Mouse (Mus musculus) duodenum, adult 2 months (tissue): ENCODE data around the gene Hsf3. TPM values are rescaled to one million over a fixed set of nuclear protein-coding genes. Genes with fewer than 3 reads are reported as not detected.

Source experiments
- polyA plus RNA-seq: library from polyadenylated mRNA; depleted of rRNA; stranded (reverse); fragments of >200 nt; gene quantifications from 2 replicates; pipeline ENCODE4 v1.2.3, GENCODE M21; 2012; ENCODE audit warnings: low replicate concordance; rRNA removed

Hsf3 gene
- not detected in 2 replicates for polyA plus RNA-seq

DNA sequence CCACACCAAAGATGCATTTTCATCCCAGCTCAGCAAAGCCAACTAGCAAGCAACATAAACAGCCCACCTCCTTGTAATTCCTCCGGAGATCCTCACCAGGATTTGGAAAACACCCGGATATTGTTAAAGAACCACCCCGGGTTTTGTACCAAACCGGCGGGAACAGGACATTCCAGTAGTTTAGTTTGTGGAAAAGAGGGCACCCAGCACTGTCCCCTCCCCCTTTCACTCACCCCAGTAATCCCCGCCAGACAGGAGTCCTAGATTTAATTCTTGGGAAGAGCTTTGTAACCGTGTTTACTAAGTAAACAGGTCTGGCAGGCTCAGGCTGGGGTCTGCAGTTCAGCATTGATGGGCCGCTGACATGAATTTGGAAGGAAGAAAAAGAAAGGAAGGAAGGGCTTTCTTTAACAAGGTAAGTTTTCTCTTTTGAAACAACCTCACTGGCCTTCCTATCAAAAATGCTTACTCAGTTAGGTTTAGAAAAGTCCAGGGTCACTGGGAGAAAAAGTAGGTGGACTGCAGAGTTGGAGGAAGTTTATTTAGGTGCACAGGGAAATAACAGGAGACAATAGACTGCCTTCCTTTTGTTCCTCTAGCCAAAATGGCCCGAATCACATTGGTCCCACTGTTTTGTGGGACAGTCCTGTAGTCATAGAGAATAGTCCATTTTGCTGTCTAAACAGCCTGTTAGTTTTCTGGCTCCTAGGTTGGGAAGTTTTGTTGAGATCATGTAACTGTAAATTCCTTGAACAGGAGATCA, at the start of gene Hsf3:
Gene Hsf3, minus strand, starts transcription at position 94 of the 763 bp plus-strand sequence.

DNA sequence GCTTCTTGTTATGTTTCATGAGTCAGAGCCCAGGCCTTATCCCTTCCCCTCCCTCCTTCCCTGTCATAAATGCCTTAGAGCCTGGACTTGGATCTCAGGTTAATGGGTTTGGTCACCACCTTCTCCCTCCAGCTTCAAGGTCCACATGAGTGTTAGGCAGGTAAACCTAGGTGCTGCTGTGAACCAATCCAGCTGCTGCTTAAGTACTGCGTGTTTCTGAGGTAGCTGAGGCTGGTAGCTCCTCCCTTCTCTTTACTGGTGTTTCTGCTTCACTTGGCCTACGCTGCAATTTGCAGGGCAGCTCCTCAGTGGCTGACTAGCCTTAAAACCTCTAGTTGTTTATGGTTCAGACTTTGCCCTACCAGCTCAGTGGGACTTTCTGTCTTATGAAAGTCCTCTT, 945 bp downstream of the Hsf3 start, which contains the start of gene Heph:
Gene Heph, plus strand, starts transcription at position 211 of the 400 bp plus-strand sequence.

GRCm38 (mm10) chrX:96293338-96293737, 162.8 kb downstream of the Hsf3 start, which contains the start of gene Vsig4:
Gene Vsig4, minus strand, starts transcription at chrX:96293438.

Other genes with a start within 250 kb of the Hsf3 start
- 0.06 TPM in 1 of 2 replicates, not detected in the other for gene Vsig4, start 162.9 kb downstream of the Hsf3 start, polyA plus RNA-seq
- 10.3 and 12.6 TPM in 2 replicates for gene Heph, start 935 bp downstream of the Hsf3 start, polyA plus RNA-seq